Mouse (Mus musculus) thymus, postnatal 0 days (tissue): Measurements from ENCODE around the gene Sspo. TPM values are rescaled to one million over a fixed set of nuclear protein-coding genes. Genes with fewer than 3 reads are reported as not detected.

Experiments
- DNase-seq: peaks from one replicate; pipeline ENCODE4 v3.0.0-alpha.2; 2015; ENCODE audit warnings: low spot score
- microRNA-seq: library from miRNA; unstranded; fragments of <30 nt; microRNA quantifications from one replicate; pipeline ENCODE4, GENCODE M21; 2016; ENCODE audit warnings: borderline number of aligned reads
- polyA plus RNA-seq: library from polyadenylated mRNA; unstranded; fragments of >200 nt; fragmentation: Nextera tagmentation; extraction: Ambion mirVana; gene quantifications from 2 replicates; pipeline ENCODE4 v1.2.1, GENCODE M21; 2015

Sspo gene
- polyA plus RNA-seq, 1 experiment from 2014 or later, result 0.77 TPM

GRCm38 (mm10) chr6:48539860-48540259 lies 91.8 kb downstream of the Sspo start:
- DNase-seq, result no peak

- no peak for DNase-seq
Measured at GRCm38 (mm10) chr6:48540721-48541120, 92.7 kb downstream of the Sspo start.

- DNase-seq, result no peak
Measured at GRCm38 (mm10) chr6:48541560-48542450, 93.8 kb downstream of the Sspo start.

GRCm38 (mm10) chr6:48542631-48543030 lies 94.6 kb downstream of the Sspo start:
- DNase-seq, result no peak

- DNase-seq, result no peak
Measured at GRCm38 (mm10) chr6:48545251-48545650, 97.2 kb downstream of the Sspo start.

GRCm38 (mm10) chr6:48546271-48546670 lies 98.2 kb downstream of the Sspo start:
- DNase-seq, result peak; percentile 22

- no peak for DNase-seq
Measured at GRCm38 (mm10) chr6:48546858-48547257, 98.8 kb downstream of the Sspo start.

GRCm38 (mm10) chr6:48548314-48548713 lies 100.3 kb downstream of the Sspo start:
- no peak for DNase-seq

Small RNA genes lying within 50 kb of the gene (microRNA-seq; reads per million reads assigned to microRNA genes)
- not detected for gene Gm24325

Other genes starting within 250 kb of the Sspo start
- gene Krba1, start 52.6 kb upstream of the Sspo start, polyA plus RNA-seq, result 13.3 and 14.4 TPM in 2 replicates
- gene Zfp467, start 2.4 kb upstream of the Sspo start, polyA plus RNA-seq, result 8.6 and 9.9 TPM in 2 replicates
- gene Atp6v0e2, start 89.4 kb downstream of the Sspo start, polyA plus RNA-seq, result 0.78 and 1.1 TPM in 2 replicates
- gene Lrrc61, start 106.6 kb downstream of the Sspo start, polyA plus RNA-seq, result 6.1 and 6.8 TPM in 2 replicates
- 14.9 and 18.0 TPM in 2 replicates for gene Rarres2, start 124.6 kb downstream of the Sspo start, polyA plus RNA-seq
- 0.48 TPM in 1 of 2 replicates, not detected in the other for gene Gm45021, start 141.4 kb downstream of the Sspo start, polyA plus RNA-seq
- 15.5 and 15.6 TPM in 2 replicates for gene Repin1, start 145.7 kb downstream of the Sspo start, polyA plus RNA-seq
- not detected in 2 replicates for gene Gm44965, start 145.7 kb downstream of the Sspo start, polyA plus RNA-seq
- gene Zfp775, start 153.8 kb downstream of the Sspo start, polyA plus RNA-seq, result 6.8 and 6.9 TPM in 2 replicates
- 2.0 and 2.3 TPM in 2 replicates for gene AI854703, start 178.5 kb downstream of the Sspo start, polyA plus RNA-seq
- 11.8 and 12.8 TPM in 2 replicates for gene Gimap8, start 199.0 kb downstream of the Sspo start, polyA plus RNA-seq
- gene Gimap9, start 227.9 kb downstream of the Sspo start, polyA plus RNA-seq, result 164 and 172 TPM in 2 replicates
- 33.0 and 34.3 TPM in 2 replicates for gene Gimap4, start 236.3 kb downstream of the Sspo start, polyA plus RNA-seq